Mouse (Mus musculus): ENCODE measurements around the gene Tchhl1. TPM values are rescaled to one million over a fixed set of nuclear protein-coding genes. Genes with fewer than 3 reads are reported as not detected.

Tchhl1 gene
- polyA plus RNA-seq, 1 experiment from 2014 or later = 1.3 TPM

Small RNA genes within 50 kb of the gene (microRNA-seq; reads per million reads assigned to microRNA genes)
- gene Gm22752 (ENCODE audit: borderline number of aligned reads) = not detected

Other genes with a start within 250 kb of the Tchhl1 start
- 30.9 and 67.9 TPM in 2 replicates for gene Flg, start 195.2 kb upstream of the Tchhl1 start, polyA plus RNA-seq (2015; fragmentation: Nextera tagmentation; extraction: Ambion mirVana)
- 28.5 and 33.9 TPM in 2 replicates for gene Hrnr, start 149.0 kb upstream of the Tchhl1 start, polyA plus RNA-seq (2015; fragmentation: Nextera tagmentation; extraction: Ambion mirVana)
- gene Rptn, start 75.1 kb upstream of the Tchhl1 start, polyA plus RNA-seq (2015; fragmentation: Nextera tagmentation; extraction: Ambion mirVana) = 18.8 and 22.8 TPM in 2 replicates
- 21.3 and 45.7 TPM in 2 replicates for gene Tchh, start 26.4 kb upstream of the Tchhl1 start, polyA plus RNA-seq (2015; fragmentation: Nextera tagmentation; extraction: Ambion mirVana)
- 1,723 and 1,932 TPM in 2 replicates for gene S100a11, start 51.7 kb downstream of the Tchhl1 start, polyA plus RNA-seq (2015; fragmentation: Nextera tagmentation; extraction: Ambion mirVana)
- 700 and 709 TPM in 2 replicates for gene S100a10, start 86.3 kb downstream of the Tchhl1 start, polyA plus RNA-seq (2015; fragmentation: Nextera tagmentation; extraction: Ambion mirVana)
- gene Tdpoz2, start 183.9 kb downstream of the Tchhl1 start, polyA plus RNA-seq (2015; fragmentation: Nextera tagmentation; extraction: Ambion mirVana) = not detected in 2 replicates
- gene Tdpoz1, start 207.6 kb downstream of the Tchhl1 start, polyA plus RNA-seq (2015; fragmentation: Nextera tagmentation; extraction: Ambion mirVana) = not detected in 2 replicates
- gene Gm37596, start 224.3 kb downstream of the Tchhl1 start, polyA plus RNA-seq (2015; fragmentation: Nextera tagmentation; extraction: Ambion mirVana) = not detected in 2 replicates

Data from embryonic facial prominence, embryonic 15.5 days (tissue).